Mouse (Mus musculus) hindbrain, embryonic 12.5 days (tissue): ENCODE results near the gene Slc35a1. TPM values are rescaled to one million over a fixed set of nuclear protein-coding genes. Genes with fewer than 3 reads are reported as not detected.

Experiments used
- polyA plus RNA-seq: library from polyadenylated mRNA; unstranded; fragments of >200 nt; fragmentation: Nextera tagmentation; extraction: Ambion mirVana; gene quantifications from 2 replicates; pipeline ENCODE4 v1.2.1, GENCODE M21; 2016

Gene Slc35a1
- polyA plus RNA-seq, 1 experiment from 2014 or later = 53.9 TPM

Other genes starting within 250 kb of the Slc35a1 start
- 139 and 147 TPM in 2 replicates for gene Akirin2, start 136.5 kb downstream of the Slc35a1 start, polyA plus RNA-seq
- gene Orc3, start 72.5 kb downstream of the Slc35a1 start, polyA plus RNA-seq = 104 and 113 TPM in 2 replicates
- 72.2 and 72.7 TPM in 2 replicates for gene Rars2, start 72.5 kb downstream of the Slc35a1 start, polyA plus RNA-seq
- gene Cfap206, start 42.8 kb upstream of the Slc35a1 start, polyA plus RNA-seq = 5.2 and 5.3 TPM in 2 replicates
- gene Gm136, start 68.8 kb upstream of the Slc35a1 start, polyA plus RNA-seq = not detected in 2 replicates
- gene Smim8, start 91.0 kb upstream of the Slc35a1 start, polyA plus RNA-seq = 43.2 and 48.0 TPM in 2 replicates
- gene Zfp292, start 195.5 kb upstream of the Slc35a1 start, polyA plus RNA-seq = 39.2 and 43.0 TPM in 2 replicates
- 0.56 and 1.1 TPM in 2 replicates for gene Cga, start 206.3 kb upstream of the Slc35a1 start, polyA plus RNA-seq